Mouse (Mus musculus): ENCODE measurements around the gene Ddah2. TPM values are rescaled to one million over a fixed set of nuclear protein-coding genes. Genes with fewer than 3 reads are reported as not detected.

Gene Ddah2
- total RNA-seq (2014; rRNA removed), result 167 and 220 TPM in 2 replicates
- 261 and 299 TPM in 2 replicates for polyA plus RNA-seq (2015; fragmentation: Nextera tagmentation; extraction: Ambion mirVana)

DNA sequence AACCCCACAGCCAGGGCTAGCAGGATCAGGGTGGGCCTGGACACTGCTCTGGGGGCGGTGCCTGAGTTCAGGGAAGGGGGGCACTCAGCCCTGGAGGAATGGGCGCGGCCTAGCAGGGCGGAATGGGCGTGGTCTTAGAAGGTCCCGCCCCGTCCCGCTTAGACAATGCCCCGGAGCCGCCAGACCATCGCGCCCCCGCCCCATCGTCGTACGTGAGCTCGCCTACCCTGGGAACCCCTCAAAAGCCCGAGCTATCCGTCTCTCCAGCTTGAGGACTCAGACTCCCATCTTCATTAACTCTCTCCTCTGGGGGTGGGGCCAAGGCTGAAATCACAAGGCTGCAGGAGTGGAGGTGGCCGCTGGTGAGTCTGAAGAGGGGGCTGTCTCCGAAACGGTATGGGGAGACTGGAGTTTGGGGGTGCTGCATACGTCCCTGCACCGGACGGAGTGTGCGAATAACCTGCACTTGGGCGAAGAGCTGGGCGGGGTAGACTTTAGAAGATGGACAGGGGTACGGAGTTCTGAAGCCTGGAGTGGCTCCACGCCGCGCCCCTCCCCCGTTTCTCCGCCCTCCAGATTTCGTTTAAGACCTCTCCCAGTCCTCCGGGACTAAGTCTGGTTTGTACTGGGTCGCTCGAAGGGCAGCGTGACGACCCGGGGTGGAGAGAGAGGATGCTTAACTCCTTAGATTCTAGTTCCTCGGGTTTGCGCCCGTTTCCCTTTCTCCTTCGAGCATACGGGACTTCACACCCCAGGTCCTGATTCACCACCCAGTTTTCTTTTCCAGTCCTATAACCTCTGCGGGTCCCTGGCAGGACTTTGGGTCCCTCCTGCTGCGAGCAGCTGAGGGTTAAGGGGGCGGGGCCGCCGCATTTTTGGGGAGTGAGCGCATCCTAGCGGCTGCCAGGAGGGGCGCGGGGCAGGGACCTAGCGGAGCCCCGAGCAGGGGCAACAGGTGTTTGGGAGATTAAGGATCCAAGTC, at the start of gene Ddah2:
Gene Ddah2, plus strand, starts transcription at position 125 of the 982 bp plus-strand sequence.
- peak within 1 kb of the TSS; percentile 83 for H3K4me2 ChIP-seq (ENCODE audit: low read depth)
- no peaks in the 10 kb centered on the region for H3K27me3 ChIP-seq (ENCODE audit: insufficient read depth, low read length)
- WGBS, result 1% methylated on average over 57 of the region's 57 CpGs
- H3K9me3 ChIP-seq (ENCODE audit: low read length), result no peaks in the 10 kb centered on the region
- ATAC-seq (peak; percentile 90), DNase-seq (peak; percentile 90)
- peak within 1 kb of the TSS; percentile 86 for H3K27ac ChIP-seq (ENCODE audit: low read depth, low read length)
- peak; percentile 82 for TF ChIP-seq CTCF (IDR thresholded peaks at IDR 0.05; ENCODE audit: low read depth)
- peaks cover 13% of the 10 kb centered on the region for H3K36me3 ChIP-seq (ENCODE audit: insufficient read depth)
- peaks cover 9% of the 10 kb centered on the region; the same call in 1 of the 2 replicates for H3K4me1 ChIP-seq (ENCODE audit: insufficient read depth)
- H3K9ac ChIP-seq, result peak within 1 kb of the TSS; percentile 65
- H3K4me3 ChIP-seq (ENCODE audit: low read depth, low read length), result peak within 1 kb of the TSS; percentile 79

DNA sequence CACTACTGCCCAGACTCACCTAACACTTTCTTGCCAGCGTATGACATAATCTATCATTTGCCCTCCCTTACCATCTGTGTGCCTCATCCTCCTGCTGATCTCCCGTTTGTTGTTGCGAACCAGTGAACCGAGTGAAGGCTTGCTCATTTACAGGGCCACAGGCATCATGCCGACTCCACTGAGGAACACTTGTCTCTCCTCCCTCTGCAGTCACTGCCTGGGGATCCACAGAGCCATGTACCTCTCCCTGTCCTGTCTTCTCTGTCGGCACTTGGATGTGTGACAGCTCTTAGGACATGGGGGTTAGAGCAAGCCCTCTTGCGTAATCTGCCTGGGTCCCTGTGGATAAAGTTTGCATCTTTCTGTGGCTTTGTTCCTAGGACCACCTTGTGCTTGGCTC, 49.2 kb upstream of the Ddah2 start:
- Histone ChIP-seq H3K27ac (ENCODE audit: low read depth, low read length) (no peak overlapping the region), H3K4me3 (ENCODE audit: low read depth, low read length) (no peak overlapping the region), H3K27me3 (ENCODE audit: insufficient read depth, low read length) (no peaks in the 10 kb centered on the region), H3K4me2 (ENCODE audit: low read depth) (no peak overlapping the region), H3K36me3 (ENCODE audit: insufficient read depth) (peaks cover 81% of the 10 kb centered on the region), H3K9ac (no peak overlapping the region), H3K4me1 (ENCODE audit: insufficient read depth) (no peaks in the 10 kb centered on the region), H3K9me3 (ENCODE audit: low read length) (no peaks in the 10 kb centered on the region)
- WGBS, result 86% methylated on average over 7 of the region's 7 CpGs
- ATAC-seq (no peak), DNase-seq (no peak)
- TF ChIP-seq CTCF (IDR thresholded peaks at IDR 0.05; ENCODE audit: low read depth), result no peak

DNA sequence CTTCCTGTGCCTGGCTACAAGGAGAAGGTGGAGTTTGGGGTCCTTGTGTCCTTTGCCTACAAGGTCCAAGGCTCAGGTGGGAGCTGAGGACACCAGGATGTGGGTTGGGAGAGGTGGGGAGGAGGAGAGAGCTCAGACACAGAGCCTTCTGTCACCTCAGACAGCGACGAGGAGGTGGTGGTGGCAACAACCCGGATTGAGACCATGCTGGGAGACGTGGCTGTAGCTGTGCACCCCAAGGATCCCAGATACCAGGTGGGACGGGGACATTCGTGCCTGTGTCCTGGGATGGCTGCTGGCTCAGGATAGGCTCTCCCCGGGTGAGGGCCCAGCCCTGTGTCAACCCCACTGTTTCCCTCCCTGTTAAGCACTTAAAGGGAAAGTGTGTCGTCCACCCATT, 47.4 kb upstream of the Ddah2 start:
- no peak overlapping the region for H3K4me2 ChIP-seq (ENCODE audit: low read depth)
- H3K27ac ChIP-seq (ENCODE audit: low read depth, low read length), result no peak overlapping the region
- ATAC-seq (no peak), DNase-seq (no peak)
- no peak for TF ChIP-seq CTCF (IDR thresholded peaks at IDR 0.05; ENCODE audit: low read depth)
- no peak overlapping the region for H3K4me3 ChIP-seq (ENCODE audit: low read depth, low read length)
- H3K9me3 ChIP-seq (ENCODE audit: low read length), result no peaks in the 10 kb centered on the region
- WGBS, result 93% methylated on average over 8 of the region's 8 CpGs
- H3K4me1 ChIP-seq (ENCODE audit: insufficient read depth), result no peaks in the 10 kb centered on the region
- peaks cover 85% of the 10 kb centered on the region for H3K36me3 ChIP-seq (ENCODE audit: insufficient read depth)
- no peaks in the 10 kb centered on the region for H3K27me3 ChIP-seq (ENCODE audit: insufficient read depth, low read length)
- no peak overlapping the region for H3K9ac ChIP-seq

DNA sequence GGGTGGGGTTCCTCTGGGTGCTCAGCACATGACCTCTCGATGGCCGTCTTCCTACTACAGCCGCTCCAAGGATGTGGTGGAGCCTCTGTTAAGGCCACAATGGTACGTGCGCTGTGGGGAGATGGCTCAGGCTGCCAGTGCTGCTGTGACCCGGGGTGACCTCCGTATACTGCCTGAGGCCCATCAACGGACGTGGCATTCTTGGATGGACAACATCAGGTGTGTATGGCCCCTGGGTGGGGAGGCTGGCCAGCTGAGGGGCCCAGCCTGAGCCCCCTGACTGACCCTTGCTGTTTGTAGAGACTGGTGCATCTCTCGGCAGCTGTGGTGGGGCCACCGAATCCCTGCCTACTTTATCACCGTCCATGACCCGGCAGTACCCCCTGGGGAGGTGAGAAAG, 46.4 kb upstream of the Ddah2 start:
- Histone ChIP-seq H3K4me3 (ENCODE audit: low read depth, low read length) (no peak overlapping the region), H3K4me2 (ENCODE audit: low read depth) (no peak overlapping the region), H3K27me3 (ENCODE audit: insufficient read depth, low read length) (no peaks in the 10 kb centered on the region), H3K36me3 (ENCODE audit: insufficient read depth) (peaks cover 84% of the 10 kb centered on the region), H3K27ac (ENCODE audit: low read depth, low read length) (no peak overlapping the region), H3K9me3 (ENCODE audit: low read length) (no peaks in the 10 kb centered on the region), H3K4me1 (ENCODE audit: insufficient read depth) (no peaks in the 10 kb centered on the region), H3K9ac (no peak overlapping the region)
- 91% methylated on average over 13 of the region's 13 CpGs for WGBS
- TF ChIP-seq CTCF (IDR thresholded peaks at IDR 0.05; ENCODE audit: low read depth), result no peak
- ATAC-seq (no peak), DNase-seq (no peak)

DNA sequence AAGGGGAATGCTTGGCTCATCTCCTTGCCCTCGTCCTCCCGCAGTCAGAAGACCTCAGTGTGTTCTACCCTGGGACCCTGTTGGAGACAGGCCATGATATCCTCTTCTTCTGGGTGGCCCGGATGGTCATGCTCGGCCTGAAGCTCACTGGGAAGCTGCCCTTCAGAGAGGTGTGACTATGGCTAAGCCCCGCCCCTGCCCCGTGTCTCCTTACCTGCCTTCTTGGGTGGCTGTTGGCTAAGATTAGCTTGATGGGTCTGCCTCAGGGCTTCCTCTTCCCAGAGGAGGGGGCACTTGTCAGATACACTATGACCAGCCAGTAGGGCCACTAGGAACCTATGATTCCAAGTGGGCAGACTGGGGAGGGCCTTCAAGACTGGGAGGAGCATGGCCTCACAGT, 45.6 kb upstream of the Ddah2 start:
- 92% methylated on average over 6 of the region's 6 CpGs for WGBS
- Histone ChIP-seq H3K9me3 (ENCODE audit: low read length) (no peaks in the 10 kb centered on the region), H3K9ac (no peak overlapping the region), H3K27ac (ENCODE audit: low read depth, low read length) (no peak overlapping the region), H3K27me3 (ENCODE audit: insufficient read depth, low read length) (no peaks in the 10 kb centered on the region), H3K36me3 (ENCODE audit: insufficient read depth) (peaks cover 78% of the 10 kb centered on the region), H3K4me3 (ENCODE audit: low read depth, low read length) (no peak overlapping the region), H3K4me2 (ENCODE audit: low read depth) (no peak overlapping the region), H3K4me1 (ENCODE audit: insufficient read depth) (no peaks in the 10 kb centered on the region)
- DNase-seq (no peak), ATAC-seq (no peak)
- no peak for TF ChIP-seq CTCF (IDR thresholded peaks at IDR 0.05; ENCODE audit: low read depth)

DNA sequence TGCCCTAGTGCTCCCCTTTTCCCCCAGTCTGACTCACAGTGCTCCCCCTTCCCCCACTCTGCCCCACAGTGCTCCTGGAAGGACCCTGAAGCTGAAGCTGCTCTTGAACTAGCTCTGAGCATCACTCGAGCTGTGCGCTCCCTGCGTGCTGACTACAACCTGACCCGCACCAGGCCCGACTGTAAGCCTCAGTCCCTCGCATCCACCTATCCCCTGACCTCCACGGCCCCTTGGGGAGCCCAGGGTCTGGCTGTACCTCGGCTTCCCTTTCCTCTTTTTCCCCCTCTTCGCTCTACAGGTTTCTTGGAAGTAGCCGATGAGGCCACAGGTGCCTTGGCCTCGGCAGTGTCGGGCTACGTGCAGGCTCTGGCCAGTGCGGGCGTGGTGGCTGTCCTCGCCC, 43.5 kb upstream of the Ddah2 start:
- Histone ChIP-seq H3K4me1 (ENCODE audit: insufficient read depth) (no peaks in the 10 kb centered on the region), H3K27ac (ENCODE audit: low read depth, low read length) (no peak overlapping the region), H3K4me2 (ENCODE audit: low read depth) (no peak overlapping the region), H3K36me3 (ENCODE audit: insufficient read depth) (peaks cover 63% of the 10 kb centered on the region), H3K4me3 (ENCODE audit: low read depth, low read length) (no peak overlapping the region), H3K9ac (no peak overlapping the region), H3K9me3 (ENCODE audit: low read length) (no peaks in the 10 kb centered on the region), H3K27me3 (ENCODE audit: insufficient read depth, low read length) (no peaks in the 10 kb centered on the region)
- WGBS, result 93% methylated on average over 16 of the region's 16 CpGs
- ATAC-seq (no peak), DNase-seq (no peak)
- TF ChIP-seq CTCF (IDR thresholded peaks at IDR 0.05; ENCODE audit: low read depth), result no peak

DNA sequence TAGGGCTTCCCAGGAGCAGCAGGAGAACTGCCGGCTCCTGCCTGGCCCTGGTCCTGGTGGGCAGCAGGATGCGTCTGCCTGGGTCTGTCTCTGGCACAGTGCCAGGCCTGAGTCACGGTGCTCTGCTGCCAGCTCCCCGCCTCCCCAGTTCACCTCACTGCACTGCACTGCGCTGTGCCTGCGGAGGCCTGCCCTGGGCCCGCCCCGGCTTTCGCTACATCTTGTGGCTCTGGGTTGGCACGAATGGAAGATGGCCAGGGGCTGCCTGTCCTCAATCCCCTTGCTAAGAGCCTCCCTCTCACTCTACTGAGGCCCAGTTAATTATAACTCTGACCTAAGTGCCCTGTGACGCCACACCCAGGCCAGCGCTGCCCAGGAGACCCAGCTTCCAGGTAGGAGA, 42.5 kb upstream of the Ddah2 start, which contains the start of gene Vwa7:
Gene Vwa7, plus strand, starts transcription at position 204 of the 400 bp plus-strand sequence.
- no peaks in the 10 kb centered on the region for H3K9me3 ChIP-seq (ENCODE audit: low read length)
- H3K27me3 ChIP-seq (ENCODE audit: insufficient read depth, low read length), result no peaks in the 10 kb centered on the region; the same call in 1 of the 2 replicates
- DNase-seq (peak; percentile 31), ATAC-seq (peak; percentile 50)
- WGBS, result 41% methylated on average over 12 of the region's 12 CpGs
- H3K9ac ChIP-seq, result no peak within 1 kb of the TSS
- peaks cover 1% of the 10 kb centered on the region; the same call in 1 of the 2 replicates for H3K4me1 ChIP-seq (ENCODE audit: insufficient read depth)
- TF ChIP-seq CTCF (IDR thresholded peaks at IDR 0.05; ENCODE audit: low read depth), result no peak
- H3K27ac ChIP-seq (ENCODE audit: low read depth, low read length), result no peak within 1 kb of the TSS
- no peak within 1 kb of the TSS for H3K4me2 ChIP-seq (ENCODE audit: low read depth)
- H3K4me3 ChIP-seq (ENCODE audit: low read depth, low read length), result no peak within 1 kb of the TSS
- H3K36me3 ChIP-seq (ENCODE audit: insufficient read depth), result peaks cover 52% of the 10 kb centered on the region
